Mouse (Mus musculus): ENCODE measurements around the gene Prkcd. TPM values are rescaled to one million over a fixed set of nuclear protein-coding genes. Genes with fewer than 3 reads are reported as not detected.

Gene Prkcd
- polyA plus RNA-seq, 1 experiment: 23.6 TPM

GRCm38 (mm10) chr14:30568016-30568415, 58.0 kb downstream of the Prkcd start:
- Histone ChIP-seq H3K27me3 (ENCODE audit: control insufficient read depth, insufficient read depth, insufficient read length) (no peaks in the 10 kb centered on the region), H3K36me3 (ENCODE audit: control insufficient read depth, insufficient read depth) (peaks cover 47% of the 10 kb centered on the region), H3ac (ENCODE audit: control insufficient read depth, insufficient read length) (no peak overlapping the region), H3K79me2 (ENCODE audit: control insufficient read depth, insufficient read depth) (no peaks in the 10 kb centered on the region), H3K4me3 (no peak overlapping the region), H3K4me2 (ENCODE audit: low read depth) (no peak overlapping the region)
- TF ChIP-seq USF1 (IDR thresholded peaks at IDR 0.05; ENCODE audit: low read depth): no peak

DNA sequence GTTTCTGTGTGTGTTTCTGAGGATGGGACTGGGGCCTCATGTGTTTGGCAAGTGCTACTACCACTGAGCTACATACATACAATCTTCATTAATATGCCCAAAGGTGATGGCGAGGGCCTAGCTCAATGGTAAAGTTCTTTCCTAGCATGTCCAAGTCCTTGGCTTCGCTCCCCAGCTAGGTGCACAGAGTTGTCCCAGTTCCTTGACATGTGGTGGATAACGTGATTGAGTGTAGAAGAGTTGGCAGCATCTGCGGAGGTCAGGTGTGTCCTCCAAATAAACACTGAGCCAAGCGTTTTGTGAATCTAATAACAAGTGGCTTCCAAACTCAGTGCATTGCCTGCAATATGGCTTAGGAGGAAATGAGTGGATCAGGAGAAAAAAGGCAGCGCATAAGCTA, 59.7 kb downstream of the Prkcd start:
- H3K4me2 ChIP-seq (ENCODE audit: low read depth): no peak overlapping the region
- no peak overlapping the region for H3K4me3 ChIP-seq
- H3ac ChIP-seq (ENCODE audit: control insufficient read depth, insufficient read length): no peak overlapping the region
- peaks cover 40% of the 10 kb centered on the region for H3K36me3 ChIP-seq (ENCODE audit: control insufficient read depth, insufficient read depth)
- H3K79me2 ChIP-seq (ENCODE audit: control insufficient read depth, insufficient read depth): no peaks in the 10 kb centered on the region
- H3K27me3 ChIP-seq (ENCODE audit: control insufficient read depth, insufficient read depth, insufficient read length): no peaks in the 10 kb centered on the region
- TF ChIP-seq TCF3 (IDR thresholded peaks at IDR 0.05; ENCODE audit: insufficient read length, low read depth): no peak
- TF ChIP-seq E2F4 (IDR thresholded peaks at IDR 0.05; ENCODE audit: insufficient read depth): no peak
- TF ChIP-seq USF1 (IDR thresholded peaks at IDR 0.05; ENCODE audit: low read depth): no peak
- no peak for TF ChIP-seq SRF (IDR thresholded peaks at IDR 0.05; ENCODE audit: control insufficient read depth, insufficient read length, low read depth)
- no peak for TF ChIP-seq MYOD1 (IDR thresholded peaks at IDR 0.05; ENCODE audit: control insufficient read depth in 1 of 3, insufficient read length in 2 of 3, low read depth in 2 of 3)
- TF ChIP-seq POLR2A (IDR thresholded peaks at IDR 0.05; ENCODE audit: insufficient read length, low read depth): no peak
- no peak for TF ChIP-seq TCF12 (IDR thresholded peaks at IDR 0.05; ENCODE audit: insufficient read depth, poor library complexity, severe bottlenecking)
- TF ChIP-seq POLR2AphosphoS2 (IDR thresholded peaks at IDR 0.05; ENCODE audit: insufficient read length, low read depth): no peak
- TF ChIP-seq CEBPB (IDR thresholded peaks at IDR 0.05; ENCODE audit: insufficient read depth, poor library complexity, severe bottlenecking): no peak
- TF ChIP-seq MAX (IDR thresholded peaks at IDR 0.05; ENCODE audit: low read depth): no peak
- TF ChIP-seq MYOG (IDR thresholded peaks at IDR 0.05; ENCODE audit: control insufficient read depth in 1 of 3, insufficient read depth in 1 of 3, insufficient read length in 2 of 3, low read depth in 2 of 3): no peak
- no peak for TF ChIP-seq REST (IDR thresholded peaks at IDR 0.05; ENCODE audit: insufficient read depth, insufficient read length)

DNA sequence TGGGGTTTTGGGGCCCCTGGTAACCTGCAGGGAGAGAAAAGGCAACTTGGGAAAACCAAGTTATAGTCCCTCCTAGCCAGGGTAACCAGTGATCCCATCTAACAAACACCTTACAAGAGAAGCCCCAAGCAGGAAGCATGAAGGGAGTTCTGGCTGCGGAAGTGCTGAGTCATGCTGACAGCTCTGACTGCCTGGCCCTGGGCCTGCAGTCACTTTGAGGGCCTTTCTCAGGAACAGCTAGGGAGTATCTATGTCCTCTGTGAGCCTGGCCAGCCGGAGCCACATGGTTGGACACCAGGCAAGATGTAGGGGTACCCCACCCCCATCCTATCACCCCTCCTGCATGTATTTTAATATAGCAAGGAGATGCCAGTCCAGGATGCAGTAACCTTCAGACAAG, 61.6 kb downstream of the Prkcd start:
- H3K79me2 ChIP-seq (ENCODE audit: control insufficient read depth, insufficient read depth): no peaks in the 10 kb centered on the region

DNA sequence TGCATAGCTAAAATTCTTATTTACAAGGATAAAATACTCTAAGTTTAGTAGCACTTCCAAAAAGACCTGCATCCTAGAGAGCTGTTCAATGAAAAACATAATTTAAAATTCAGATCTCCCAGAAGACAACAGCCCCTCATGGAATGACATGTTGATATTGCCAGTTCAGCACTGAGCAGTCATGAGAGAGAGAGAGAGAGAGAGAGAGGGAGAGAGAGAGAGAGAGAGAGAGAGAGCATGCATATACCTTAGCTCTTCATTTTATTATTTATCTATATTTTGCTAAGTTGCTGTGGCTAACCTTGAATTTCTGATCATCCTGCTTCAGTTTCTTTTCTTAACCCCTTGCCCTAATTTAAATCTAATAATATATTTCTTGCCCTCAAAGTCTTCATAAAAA, 63.7 kb downstream of the Prkcd start:
- Histone ChIP-seq H3K36me3 (ENCODE audit: control insufficient read depth, insufficient read depth) (peaks cover 19% of the 10 kb centered on the region), H3K79me2 (ENCODE audit: control insufficient read depth, insufficient read depth) (no peaks in the 10 kb centered on the region), H3K4me3 (no peak overlapping the region), H3K27me3 (ENCODE audit: control insufficient read depth, insufficient read depth, insufficient read length) (no peaks in the 10 kb centered on the region), H3ac (ENCODE audit: control insufficient read depth, insufficient read length) (no peak overlapping the region), H3K4me2 (ENCODE audit: low read depth) (no peak overlapping the region)
- no peak for TF ChIP-seq E2F4 (IDR thresholded peaks at IDR 0.05; ENCODE audit: insufficient read depth)

More for the DNA sequence above, 61.6 kb downstream of the Prkcd start:
- Histone ChIP-seq H3K4me3 (no peak overlapping the region), H3K36me3 (ENCODE audit: control insufficient read depth, insufficient read depth) (peaks cover 36% of the 10 kb centered on the region), H3ac (ENCODE audit: control insufficient read depth, insufficient read length) (no peak overlapping the region), H3K4me2 (ENCODE audit: low read depth) (no peak overlapping the region), H3K27me3 (ENCODE audit: control insufficient read depth, insufficient read depth, insufficient read length) (no peaks in the 10 kb centered on the region)
- no peak for TF ChIP-seq POLR2A (IDR thresholded peaks at IDR 0.05; ENCODE audit: insufficient read length, low read depth)

DNA sequence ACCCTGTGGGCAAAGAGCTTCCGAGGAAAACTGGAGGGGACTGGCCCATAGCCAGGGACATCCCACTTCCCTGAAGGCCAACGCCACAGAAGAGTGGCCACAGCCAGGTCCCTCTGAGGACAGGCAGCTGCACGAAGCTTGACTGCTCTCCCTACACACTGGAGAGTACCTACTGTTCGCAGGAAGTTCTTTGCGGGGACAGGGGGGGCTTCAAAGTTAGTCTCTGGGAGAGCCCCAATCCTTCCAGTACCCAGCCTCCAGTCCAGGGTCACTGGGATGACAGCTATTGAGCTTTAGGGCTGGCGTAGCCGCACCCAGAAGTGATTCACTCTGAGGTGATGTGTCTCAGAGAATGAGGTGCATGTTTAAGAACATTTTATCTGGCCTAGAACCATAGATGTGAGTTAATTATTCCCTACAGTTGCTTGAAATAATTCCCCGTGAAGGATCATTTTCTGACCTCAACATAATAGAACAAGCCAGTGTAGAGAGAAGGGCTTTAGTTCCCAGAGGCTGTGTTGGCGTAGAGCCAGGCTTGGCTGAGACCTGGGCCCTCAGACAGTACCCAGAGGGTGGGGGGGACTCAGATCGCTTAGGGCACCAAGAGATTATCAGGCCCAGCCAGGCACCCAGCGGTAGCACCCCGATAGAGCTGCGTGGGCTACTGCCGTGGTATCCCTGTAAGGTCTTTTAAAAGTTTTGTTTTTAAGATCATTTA, 64.4 kb downstream of the Prkcd start:
- Histone ChIP-seq H3K79me2 (ENCODE audit: control insufficient read depth, insufficient read depth) (peaks cover 4% of the 10 kb centered on the region), H3K36me3 (ENCODE audit: control insufficient read depth, insufficient read depth) (peaks cover 13% of the 10 kb centered on the region), H3K4me3 (no peak overlapping the region), H3K27me3 (ENCODE audit: control insufficient read depth, insufficient read depth, insufficient read length) (no peaks in the 10 kb centered on the region), H3ac (ENCODE audit: control insufficient read depth, insufficient read length) (no peak overlapping the region), H3K4me2 (ENCODE audit: low read depth) (no peak overlapping the region)
- TF ChIP-seq E2F4 (IDR thresholded peaks at IDR 0.05; ENCODE audit: insufficient read depth) (no peak), TCF3 (IDR thresholded peaks at IDR 0.05; ENCODE audit: insufficient read length, low read depth) (no peak), POLR2AphosphoS2 (IDR thresholded peaks at IDR 0.05; ENCODE audit: insufficient read length, low read depth) (no peak), REST (IDR thresholded peaks at IDR 0.05; ENCODE audit: insufficient read depth, insufficient read length) (no peak), POLR2A (IDR thresholded peaks at IDR 0.05; ENCODE audit: insufficient read length, low read depth) (no peak), MYOG (IDR thresholded peaks at IDR 0.05; ENCODE audit: control insufficient read depth in 1 of 3, insufficient read depth in 1 of 3, insufficient read length in 2 of 3, low read depth in 2 of 3) (no peak), TCF12 (IDR thresholded peaks at IDR 0.05; ENCODE audit: insufficient read depth, poor library complexity, severe bottlenecking) (no peak), CEBPB (IDR thresholded peaks at IDR 0.05; ENCODE audit: insufficient read depth, poor library complexity, severe bottlenecking) (no peak), USF1 (IDR thresholded peaks at IDR 0.05; ENCODE audit: low read depth) (no peak), SRF (IDR thresholded peaks at IDR 0.05; ENCODE audit: control insufficient read depth, insufficient read length, low read depth) (no peak), MAX (IDR thresholded peaks at IDR 0.05; ENCODE audit: low read depth) (no peak), MYOD1 (IDR thresholded peaks at IDR 0.05; ENCODE audit: control insufficient read depth in 1 of 3, insufficient read length in 2 of 3, low read depth in 2 of 3) (no peak)

Data from myocyte (in vitro differentiated cells).